Mouse (Mus musculus): ENCODE data around the gene Hesx1. TPM values are rescaled to one million over a fixed set of nuclear protein-coding genes. Genes with fewer than 3 reads are reported as not detected.

Hesx1 gene
- total RNA-seq, 4 experiments from 2014 or later: not detected

Other genes starting within 250 kb of the Hesx1 start
- gene Asb14, start 99.9 kb upstream of the Hesx1 start, total RNA-seq (2022): not detected
- 10 to 100 TPM; 53.5 to 69.9 (median 65.8) TPM for gene Appl1, start 23.2 kb upstream of the Hesx1 start, total RNA-seq (2022)
- gene Il17rd, start 44.5 kb downstream of the Hesx1 start, total RNA-seq (2022): 1 to 10 TPM; 2.3 to 3.0 (median 2.5) TPM
- 10 to 100 TPM; 61.6 to 75.8 (median 72.8) TPM for gene Arhgef3, start 120.5 kb downstream of the Hesx1 start, total RNA-seq (2022)

All from left cerebral cortex, adult 8-10 months (tissue).